Mouse (Mus musculus) embryonic fibroblast, embryonic 13.5 days (primary cell): ENCODE results near the gene Rb1.

Experiments used
- CTCF ChIP-seq: IDR thresholded peaks from 2 replicates; pipeline ENCODE4 v1.5.1; 2011; ENCODE audit warnings: mild to moderate bottlenecking, control low read depth, low read length, moderate library complexity, borderline replicate concordance; ENCODE audit not compliant: insufficient read depth
- POLR2A ChIP-seq: IDR thresholded peaks from 2 replicates; pipeline ENCODE4 v1.6.1; 2011; ENCODE audit warnings: low read depth, mild to moderate bottlenecking, control low read depth, low read length, moderate library complexity

- TF ChIP-seq POLR2A, result peak; percentile 14
- no peak for TF ChIP-seq CTCF
Observed at GRCm38 (mm10) chr14:73143710-73144420, 181.8 kb downstream of the Rb1 start.
